Mouse (Mus musculus) embryonic facial prominence, embryonic 14.5 days (tissue): Measurements from ENCODE around the gene Fen1. TPM values are rescaled to one million over a fixed set of nuclear protein-coding genes. Genes with fewer than 3 reads are reported as not detected.

ENCODE experiments used
- ATAC-seq: fragments of 200-750 bp; cut with Nextera tagmentation; 2 replicates; pipeline ENCODE4 v1.8.0; 2017; ENCODE audit warnings: low read depth, moderate number of reproducible peaks, moderate TSS enrichment
- DNase-seq: peaks from one replicate; pipeline ENCODE4 v3.0.0-alpha.2; 2015; ENCODE audit warnings: low spot score
- H3K27ac ChIP-seq: fragments of 300-500 bp; sonication (generic); replicated peaks from 2 replicates; pipeline ENCODE4 v1.5.1; 2014; ENCODE audit warnings: low read depth, mild to moderate bottlenecking, low read length, moderate library complexity
- H3K27me3 ChIP-seq: fragments of 300-500 bp; sonication (generic); replicated peaks from 2 replicates; pipeline ENCODE4 v1.6.1; 2014; ENCODE audit warnings: low read length; ENCODE audit not compliant: control insufficient read depth, insufficient read depth
- H3K36me3 ChIP-seq: fragments of 300-500 bp; sonication (generic); 2 replicates; pipeline ENCODE4 v1.6.1; 2014; ENCODE audit warnings: low read length, mixed read lengths; ENCODE audit not compliant: control insufficient read depth, insufficient read depth
- H3K4me1 ChIP-seq: fragments of 300-500 bp; sonication (generic); 2 replicates; pipeline ENCODE4 v1.6.1; 2014; ENCODE audit warnings: antibody characterized with exemption, low read length; ENCODE audit not compliant: control insufficient read depth, insufficient read depth
- H3K4me2 ChIP-seq: fragments of 300-500 bp; sonication (generic); 2 replicates; pipeline ENCODE4 v1.6.1; 2014; ENCODE audit warnings: low read depth, mild to moderate bottlenecking, low read length, moderate library complexity, mixed read lengths
- H3K4me3 ChIP-seq: fragments of 300-500 bp; sonication (generic); 2 replicates; pipeline ENCODE4 v1.5.1; 2014; ENCODE audit warnings: low read depth, mild to moderate bottlenecking, low read length
- H3K9ac ChIP-seq: fragments of 300-500 bp; sonication (generic); 2 replicates; pipeline ENCODE4 v1.6.1; 2014; ENCODE audit warnings: low read depth, mild to moderate bottlenecking, low read length, moderate library complexity, mixed read lengths
- H3K9me3 ChIP-seq: fragments of 300-500 bp; sonication (generic); 2 replicates; pipeline ENCODE4 v1.6.1; 2016; ENCODE audit warnings: low read length; ENCODE audit not compliant: control insufficient read depth
- WGBS: fragments of 180-500 bp; shearing (Covaris S2); extraction: QIAGEN DNeasy Blood & Tissue Kit; methylation state at CpG from one replicate; pipeline ENCODE4 v1.1.7; 2014; 5-methylcytosine and 5-hydroxymethylcytosine counted together
- polyA plus RNA-seq: library from polyadenylated mRNA; unstranded; fragments of >200 nt; fragmentation: Nextera tagmentation; extraction: Ambion mirVana; gene quantifications from 2 replicates; pipeline ENCODE4 v1.2.1, GENCODE M21; 2014

The Fen1 gene
- polyA plus RNA-seq, 1 experiment from 2014 or later = 52.7 TPM

DNA sequence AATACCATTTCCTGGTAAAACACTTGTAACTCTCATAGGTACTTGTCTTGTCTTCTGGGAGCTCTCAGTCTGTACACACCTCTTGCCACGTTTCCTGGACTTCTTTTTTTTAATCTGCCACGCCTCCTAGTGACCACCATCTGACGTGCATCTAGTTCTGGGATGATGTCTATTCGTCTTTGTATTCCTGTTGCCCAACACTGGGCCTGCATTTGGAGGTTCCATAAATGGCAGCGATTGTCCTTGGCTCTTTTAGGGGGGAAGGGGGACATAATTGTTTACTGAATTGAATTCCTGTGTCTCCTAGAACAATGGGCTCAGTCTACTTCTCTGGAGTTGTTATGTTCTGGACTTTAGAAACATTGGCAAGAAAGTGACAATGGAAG lies 640 bp upstream of the Fen1 start:
- 0 out of 2 replicates have a peak, but pooled peaks have one; percentile 42 for ATAC-seq
- Histone ChIP-seq H3K27ac (peak overlapping the region; percentile 84), H3K36me3 (peaks cover 51% of the 10 kb centered on the region), H3K4me3 (peak overlapping the region; percentile 78), H3K27me3 (no peaks in the 10 kb centered on the region), H3K4me1 (no peaks in the 10 kb centered on the region), H3K9me3 (no peaks in the 10 kb centered on the region), H3K4me2 (peak overlapping the region; percentile 80), H3K9ac (peak overlapping the region; percentile 89)
- 2% methylated on average over 5 of the region's 5 CpGs for WGBS
- peak; percentile 67 for DNase-seq

DNA sequence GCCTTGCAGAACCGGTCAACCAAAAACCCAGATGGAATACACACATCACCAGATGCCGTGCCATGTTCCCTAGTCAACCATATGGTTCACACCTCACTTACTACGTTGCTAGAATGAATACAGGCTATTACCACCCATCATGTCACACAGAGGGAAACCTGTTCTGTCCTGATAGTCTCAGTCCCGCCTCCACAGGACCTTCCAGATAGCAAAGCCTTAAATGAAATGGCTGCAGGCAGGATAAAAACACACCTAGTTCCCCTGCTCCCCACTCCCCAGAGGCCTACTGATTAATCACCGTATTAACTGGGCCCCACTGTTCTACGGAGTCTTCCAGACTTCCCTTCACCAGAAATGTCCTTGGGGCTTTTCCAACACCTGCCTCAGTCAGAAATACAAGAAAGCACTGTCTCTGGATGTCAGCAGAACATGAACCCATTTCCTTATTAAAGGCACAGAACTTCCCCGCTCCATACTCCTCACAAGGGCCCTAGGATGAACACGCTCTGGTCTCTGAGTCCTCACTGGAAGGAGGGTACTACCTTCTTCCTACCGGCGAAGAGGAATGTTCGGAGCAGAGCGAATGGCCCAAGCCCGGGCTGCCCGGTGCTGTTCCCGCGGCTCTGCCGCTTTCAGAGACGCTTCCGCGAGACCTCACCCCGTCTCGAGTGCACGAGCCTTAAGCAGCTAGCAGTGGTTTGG lies 672 bp downstream of the Fen1 start:
- no peak for DNase-seq
- peak; percentile 41 for ATAC-seq
- no peaks in the 10 kb centered on the region for H3K9me3 ChIP-seq
- H3K4me3 ChIP-seq = peak overlapping the region; percentile 78
- H3K27me3 ChIP-seq = no peaks in the 10 kb centered on the region
- H3K4me2 ChIP-seq = peak overlapping the region; percentile 80
- no peaks in the 10 kb centered on the region for H3K4me1 ChIP-seq
- H3K27ac ChIP-seq = peak overlapping the region; percentile 84
- H3K9ac ChIP-seq = peak overlapping the region; percentile 89
- H3K36me3 ChIP-seq = peaks cover 48% of the 10 kb centered on the region
- WGBS = 2% methylated on average over 23 of the region's 23 CpGs

DNA sequence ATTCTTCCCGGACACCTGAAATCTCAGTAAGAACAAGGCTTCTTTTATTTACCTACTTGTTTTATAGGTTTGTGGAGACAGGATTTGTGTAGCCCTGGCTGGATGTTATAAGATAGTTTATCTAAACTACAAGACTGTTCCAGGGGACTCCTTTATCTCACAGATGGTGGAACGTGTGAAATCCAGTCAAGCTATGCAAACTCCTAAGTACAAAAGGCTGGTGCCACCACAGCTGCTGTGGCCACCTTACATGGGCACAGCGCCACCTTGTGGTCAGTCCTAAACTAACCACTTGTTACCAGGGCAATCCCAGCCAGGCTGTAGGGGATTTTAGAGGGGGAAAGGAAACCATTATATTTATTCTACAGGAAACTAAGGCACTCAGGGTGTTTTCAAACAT lies 5.2 kb downstream of the Fen1 start:
- no peak overlapping the region for H3K4me3 ChIP-seq
- H3K4me1 ChIP-seq = no peaks in the 10 kb centered on the region
- H3K9me3 ChIP-seq = no peaks in the 10 kb centered on the region
- no peak overlapping the region for H3K4me2 ChIP-seq
- ATAC-seq = peak; percentile 45; the same call in 1 of the 2 replicates
- no peaks in the 10 kb centered on the region for H3K27me3 ChIP-seq
- 25% methylated on average over 3 of the region's 3 CpGs for WGBS
- peaks cover 55% of the 10 kb centered on the region for H3K36me3 ChIP-seq
- DNase-seq = peak; percentile 88
- H3K9ac ChIP-seq = no peak overlapping the region
- no peak overlapping the region for H3K27ac ChIP-seq

DNA sequence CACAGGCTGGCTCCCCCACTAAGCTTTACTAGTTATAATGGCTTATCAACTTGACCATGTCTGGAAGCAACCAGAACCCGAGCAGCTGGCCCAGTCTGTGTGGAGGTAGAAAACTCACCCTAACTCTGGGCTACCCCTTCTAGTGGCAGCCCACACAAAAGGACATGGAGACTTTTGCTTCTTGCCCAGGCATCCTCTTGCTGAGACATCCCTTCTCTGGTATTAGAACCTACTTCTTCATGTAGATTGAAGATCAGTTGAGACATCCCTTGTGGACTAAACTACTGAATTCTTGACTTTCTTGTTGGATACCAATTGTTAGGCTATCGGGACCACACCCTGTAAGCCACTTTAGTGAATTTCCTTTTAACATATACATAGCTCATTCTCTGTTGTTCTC lies 5.7 kb downstream of the Fen1 start:
- Histone ChIP-seq H3K27me3 (no peaks in the 10 kb centered on the region), H3K36me3 (peaks cover 59% of the 10 kb centered on the region), H3K9me3 (no peaks in the 10 kb centered on the region), H3K9ac (no peak overlapping the region), H3K4me1 (no peaks in the 10 kb centered on the region), H3K4me3 (no peak overlapping the region), H3K27ac (no peak overlapping the region), H3K4me2 (no peak overlapping the region)
- DNase-seq (no peak), ATAC-seq (no peak)
- WGBS = 90% methylated on average over 2 of the region's 2 CpGs

- H3K4me2 ChIP-seq = no peak overlapping the region
- H3K9ac ChIP-seq = no peak overlapping the region
- DNase-seq (no peak), ATAC-seq (no peak)
- no peaks in the 10 kb centered on the region for H3K27me3 ChIP-seq
- H3K9me3 ChIP-seq = no peaks in the 10 kb centered on the region
- no peak overlapping the region for H3K4me3 ChIP-seq
- WGBS = 86% methylated on average over 4 of the region's 4 CpGs
- H3K4me1 ChIP-seq = no peaks in the 10 kb centered on the region
- no peak overlapping the region for H3K27ac ChIP-seq
- peaks cover 71% of the 10 kb centered on the region for H3K36me3 ChIP-seq
Measured at GRCm38 (mm10) chr19:10197130-10197529, 6.8 kb downstream of the Fen1 start.

GRCm38 (mm10) chr19:10195252-10195651 lies 8.7 kb downstream of the Fen1 start:
- peaks cover 74% of the 10 kb centered on the region for H3K36me3 ChIP-seq
- DNase-seq (no peak), ATAC-seq (no peak)
- H3K4me3 ChIP-seq = no peak overlapping the region
- H3K4me2 ChIP-seq = no peak overlapping the region
- no peak overlapping the region for H3K9ac ChIP-seq
- H3K27ac ChIP-seq = 0 out of 2 replicates have a peak overlapping the region, but pooled peaks have one; percentile 15
- no peaks in the 10 kb centered on the region for H3K9me3 ChIP-seq
- H3K27me3 ChIP-seq = no peaks in the 10 kb centered on the region
- 75% methylated on average over 5 of the region's 5 CpGs for WGBS
- H3K4me1 ChIP-seq = no peaks in the 10 kb centered on the region

GRCm38 (mm10) chr19:10194337-10194736 lies 9.6 kb downstream of the Fen1 start:
- 86% methylated on average over 11 of the region's 11 CpGs for WGBS
- Histone ChIP-seq H3K4me2 (no peak overlapping the region), H3K36me3 (peaks cover 74% of the 10 kb centered on the region), H3K9me3 (no peaks in the 10 kb centered on the region), H3K4me3 (no peak overlapping the region), H3K27ac (no peak overlapping the region), H3K27me3 (no peaks in the 10 kb centered on the region), H3K9ac (no peak overlapping the region), H3K4me1 (no peaks in the 10 kb centered on the region)
- DNase-seq = no peak
- ATAC-seq = no peak

GRCm38 (mm10) chr19:10191326-10191725 lies 12.6 kb downstream of the Fen1 start:
- no peaks in the 10 kb centered on the region for H3K4me1 ChIP-seq
- no peak for ATAC-seq

DNA sequence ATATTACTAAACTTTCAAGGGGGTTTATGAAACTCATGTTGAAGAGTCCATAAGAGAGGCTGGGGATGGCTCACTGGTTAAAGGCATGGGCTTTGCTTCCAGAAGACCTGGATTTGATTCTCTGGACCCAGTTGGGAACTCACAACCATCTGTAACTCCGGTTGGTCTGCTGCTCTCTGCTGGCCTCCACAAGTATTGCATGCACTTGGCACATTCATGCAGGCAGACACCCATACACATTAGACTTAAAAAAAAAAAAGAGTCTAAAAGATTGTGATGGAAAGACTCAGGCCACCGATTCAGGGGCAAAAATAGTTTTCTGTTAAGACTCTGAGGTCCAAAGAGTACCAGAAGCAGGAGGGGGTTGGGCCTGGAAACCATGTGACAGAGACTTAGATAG lies 13.2 kb downstream of the Fen1 start:
- peaks cover 95% of the 10 kb centered on the region for H3K36me3 ChIP-seq
- H3K4me1 ChIP-seq = no peaks in the 10 kb centered on the region
- no peak overlapping the region for H3K9ac ChIP-seq
- no peak overlapping the region for H3K27ac ChIP-seq
- H3K27me3 ChIP-seq = no peaks in the 10 kb centered on the region
- ATAC-seq (no peak), DNase-seq (peak; percentile 56)
- 43% methylated on average over 2 of the region's 2 CpGs for WGBS
- no peaks in the 10 kb centered on the region for H3K9me3 ChIP-seq
- H3K4me2 ChIP-seq = no peak overlapping the region
- no peak overlapping the region for H3K4me3 ChIP-seq

More at GRCm38 (mm10) chr19:10191326-10191725, 12.6 kb downstream of the Fen1 start:
- H3K27ac ChIP-seq = no peak overlapping the region
- no peaks in the 10 kb centered on the region for H3K27me3 ChIP-seq
- H3K36me3 ChIP-seq = peaks cover 91% of the 10 kb centered on the region
- 69% methylated on average over 7 of the region's 7 CpGs for WGBS
- H3K4me3 ChIP-seq = no peak overlapping the region
- no peak overlapping the region for H3K9ac ChIP-seq
- H3K9me3 ChIP-seq = no peaks in the 10 kb centered on the region
- DNase-seq = peak; percentile 23
- H3K4me2 ChIP-seq = no peak overlapping the region
